Mouse (Mus musculus): ENCODE data around the gene Ric8b.

The Ric8b gene

GRCm38 (mm10) chr10:84916810-84917730 lies at the start of gene Ric8b:
TSS of gene Ric8b (plus strand) at chr10:84917616.
- DNase-seq, result peak; percentile 88 to 94

- no peak for DNase-seq
These were observed 46.1 kb upstream of the Ric8b start for GRCm38 (mm10) chr10:84871285-84871684.

- DNase-seq, result no peak
These were observed 45.5 kb upstream of the Ric8b start for GRCm38 (mm10) chr10:84871921-84872320.

GRCm38 (mm10) chr10:84879823-84880571 lies 37.4 kb upstream of the Ric8b start:
- no peak for DNase-seq

GRCm38 (mm10) chr10:84882528-84882927 lies 34.9 kb upstream of the Ric8b start:
- DNase-seq, result no peak

- DNase-seq, result no peak
These were observed 32.0 kb upstream of the Ric8b start for GRCm38 (mm10) chr10:84885341-84885884.

- no peak for DNase-seq
These were observed 31.2 kb upstream of the Ric8b start for GRCm38 (mm10) chr10:84886221-84886627.

- DNase-seq, result no peak
These were observed 30.6 kb upstream of the Ric8b start for GRCm38 (mm10) chr10:84886785-84887184.

- DNase-seq, result no peak
These were observed 28.1 kb upstream of the Ric8b start for GRCm38 (mm10) chr10:84889096-84889846.

- DNase-seq, result no peak
These were observed 21.5 kb upstream of the Ric8b start for GRCm38 (mm10) chr10:84895810-84896358.

GRCm38 (mm10) chr10:84896941-84897930 lies 20.2 kb upstream of the Ric8b start:
- DNase-seq, result no peak

- DNase-seq, result no peak
These were observed 19.1 kb upstream of the Ric8b start for GRCm38 (mm10) chr10:84898144-84898979.

GRCm38 (mm10) chr10:84901676-84902075 lies 15.7 kb upstream of the Ric8b start:
- DNase-seq, result no peak

GRCm38 (mm10) chr10:84902213-84902612 lies 15.2 kb upstream of the Ric8b start:
- no peak for DNase-seq

GRCm38 (mm10) chr10:84903307-84903706 lies 14.1 kb upstream of the Ric8b start:
- DNase-seq, result no peak

- no peak for DNase-seq
These were observed 13.7 kb upstream of the Ric8b start for GRCm38 (mm10) chr10:84903742-84904141.

- no peak for DNase-seq
These were observed 10.5 kb upstream of the Ric8b start for GRCm38 (mm10) chr10:84906895-84907294.

GRCm38 (mm10) chr10:84908006-84908405 lies 9.4 kb upstream of the Ric8b start:
- no peak for DNase-seq

GRCm38 (mm10) chr10:84908471-84908870 lies 8.9 kb upstream of the Ric8b start:
- no peak for DNase-seq

All from spleen, adult 18-20 months (tissue).